Mouse (Mus musculus): ENCODE data around the gene Spdya.
"Not testable (repeated sequence)": the region's sequence is repeated elsewhere in the genome, so short reads cannot be mapped to it uniquely, and the experiment has no call there.

Spdya gene

GRCm38 (mm10) chr17:71551757-71552451 lies at the start of gene Spdya:
Gene Spdya (plus strand): TSS chr17:71552061.
- peak; percentile 77 for DNase-seq (ENCODE audit: low read depth, low spot score)

- DNase-seq (ENCODE audit: low read depth, low spot score) = no peak
These were observed 45.0 kb upstream of the Spdya start for GRCm38 (mm10) chr17:71506832-71507231.

- DNase-seq (ENCODE audit: low read depth, low spot score) = no peak
These were observed 41.6 kb upstream of the Spdya start for GRCm38 (mm10) chr17:71510297-71510696.

GRCm38 (mm10) chr17:71526302-71526708 lies 25.6 kb upstream of the Spdya start:
- DNase-seq (ENCODE audit: low read depth, low spot score) = no peak

GRCm38 (mm10) chr17:71526711-71527564 lies 24.9 kb upstream of the Spdya start, which contains the start of gene Ndc80:
Gene Ndc80 (minus strand): TSS chr17:71526857.
- peak; percentile 90 for DNase-seq (ENCODE audit: low read depth, low spot score)

GRCm38 (mm10) chr17:71528042-71528441 lies 23.8 kb upstream of the Spdya start:
- no peak for DNase-seq (ENCODE audit: low read depth, low spot score)

- DNase-seq (ENCODE audit: low read depth, low spot score) = not testable (repeated sequence)
These were observed 16.3 kb upstream of the Spdya start for GRCm38 (mm10) chr17:71535595-71535994.

GRCm38 (mm10) chr17:71537164-71537563 lies 14.7 kb upstream of the Spdya start:
- no peak for DNase-seq (ENCODE audit: low read depth, low spot score)

GRCm38 (mm10) chr17:71548586-71548985 lies 3.3 kb upstream of the Spdya start:
- peak; percentile 20 for DNase-seq (ENCODE audit: low read depth, low spot score)

- no peak for DNase-seq (ENCODE audit: low read depth, low spot score)
These were observed 511 bp upstream of the Spdya start for GRCm38 (mm10) chr17:71551350-71551749.

- no peak for DNase-seq (ENCODE audit: low read depth, low spot score)
These were observed 1.0 kb downstream of the Spdya start for GRCm38 (mm10) chr17:71552901-71553300.

GRCm38 (mm10) chr17:71561631-71562030 lies 9.8 kb downstream of the Spdya start:
- DNase-seq (ENCODE audit: low read depth, low spot score) = no peak

GRCm38 (mm10) chr17:71579176-71579705 lies 27.4 kb downstream of the Spdya start:
- no peak for DNase-seq (ENCODE audit: low read depth, low spot score)

- no peak for DNase-seq (ENCODE audit: low read depth, low spot score)
These were observed 46.2 kb downstream of the Spdya start for GRCm38 (mm10) chr17:71597881-71598658.

- DNase-seq (ENCODE audit: low read depth, low spot score) = peak; percentile 85
These were observed 47.0 kb downstream of the Spdya start for GRCm38 (mm10) chr17:71598659-71599554.

- peak; percentile 79 for DNase-seq (ENCODE audit: low read depth, low spot score)
These were observed 63.9 kb downstream of the Spdya start, which contains the start of gene Wdr43 for GRCm38 (mm10) chr17:71615638-71616318. Gene Wdr43 (plus strand): TSS chr17:71615895.

GRCm38 (mm10) chr17:71616319-71617032 lies 64.6 kb downstream of the Spdya start:
- DNase-seq (ENCODE audit: low read depth, low spot score) = no peak

- no peak for DNase-seq (ENCODE audit: low read depth, low spot score)
These were observed 65.1 kb downstream of the Spdya start for GRCm38 (mm10) chr17:71617033-71617362.

GRCm38 (mm10) chr17:71617974-71618373 lies 66.1 kb downstream of the Spdya start:
- DNase-seq (ENCODE audit: low read depth, low spot score) = no peak
